Mouse (Mus musculus) midbrain, postnatal 0 days (tissue): ENCODE results near the gene Rara. TPM values are rescaled to one million over a fixed set of nuclear protein-coding genes. Genes with fewer than 3 reads are reported as not detected.

Experiments
- ATAC-seq: fragments of 200-750 bp; cut with Nextera tagmentation; 2 replicates; pipeline ENCODE4 v1.8.0; 2017; ENCODE audit warnings: moderate number of reproducible peaks, mild to moderate bottlenecking, moderate TSS enrichment, moderate library complexity; ENCODE audit not compliant: low FRiP score
- DNase-seq: peaks from one replicate; pipeline ENCODE4 v3.0.0-alpha.2; 2015; ENCODE audit warnings: low spot score
- H3K27ac ChIP-seq: fragments of 300-500 bp; sonication (generic); 2 replicates; pipeline ENCODE4 v1.5.1; 2014; ENCODE audit warnings: low read depth, mild to moderate bottlenecking, low read length, mixed read lengths
- H3K27me3 ChIP-seq: fragments of 300-500 bp; sonication (generic); 2 replicates; pipeline ENCODE4 v1.6.1; 2014; ENCODE audit warnings: low read length, control low read depth, mixed read lengths; ENCODE audit not compliant: insufficient read depth
- H3K36me3 ChIP-seq: fragments of 300-500 bp; sonication (generic); 2 replicates; pipeline ENCODE4 v1.6.1; 2014; ENCODE audit warnings: low read length, control low read depth, mixed read lengths; ENCODE audit not compliant: insufficient read depth
- H3K4me1 ChIP-seq: fragments of 300-500 bp; sonication (generic); 2 replicates; pipeline ENCODE4 v1.6.1; 2014; ENCODE audit warnings: mild to moderate bottlenecking, control low read depth, antibody characterized with exemption, low read length, mixed read lengths; ENCODE audit not compliant: insufficient read depth
- H3K4me2 ChIP-seq: fragments of 300-500 bp; sonication (generic); 2 replicates; pipeline ENCODE4 v1.6.1; 2014; ENCODE audit warnings: low read depth, mild to moderate bottlenecking, low read length, mixed read lengths; ENCODE audit not compliant: poor library complexity, severe bottlenecking
- H3K4me3 ChIP-seq: fragments of 300-500 bp; sonication (generic); 2 replicates; pipeline ENCODE4 v1.5.1; 2014; ENCODE audit warnings: low read depth, mild to moderate bottlenecking, low read length, moderate library complexity
- H3K9ac ChIP-seq: fragments of 300-500 bp; sonication (generic); replicated peaks from 2 replicates; pipeline ENCODE4 v1.6.1; 2014; ENCODE audit warnings: mild to moderate bottlenecking, low read length, moderate library complexity, mixed read lengths; ENCODE audit not compliant: poor library complexity, severe bottlenecking
- H3K9me3 ChIP-seq: fragments of 300-500 bp; sonication (generic); 2 replicates; pipeline ENCODE4 v1.6.1; 2016; ENCODE audit warnings: low read length, control low read depth
- CTCF ChIP-seq: IDR thresholded peaks from 2 replicates; pipeline ENCODE4 v1.5.1; 2016; ENCODE audit warnings: antibody characterized with exemption, mild to moderate bottlenecking
- WGBS: fragments of 180-500 bp; shearing (Covaris S2); extraction: QIAGEN DNeasy Blood & Tissue Kit; methylation state at CpG from one replicate; pipeline ENCODE4 v1.1.7; 2014; 5-methylcytosine and 5-hydroxymethylcytosine counted together
- polyA plus RNA-seq: library from polyadenylated mRNA; unstranded; fragments of >200 nt; fragmentation: Nextera tagmentation; extraction: Ambion mirVana; gene quantifications from 2 replicates; pipeline ENCODE4 v1.2.1, GENCODE M21; 2015
- total RNA-seq: library from RNA; depleted of rRNA; stranded (reverse); fragments of >200 nt; gene quantifications from 2 replicates; pipeline ENCODE4 v1.2.3, GENCODE M21; 2014

Rara gene
- total and polyA plus RNA-seq, 2 experiments from 2014 or later: 8.2 to 20.4 TPM

DNA sequence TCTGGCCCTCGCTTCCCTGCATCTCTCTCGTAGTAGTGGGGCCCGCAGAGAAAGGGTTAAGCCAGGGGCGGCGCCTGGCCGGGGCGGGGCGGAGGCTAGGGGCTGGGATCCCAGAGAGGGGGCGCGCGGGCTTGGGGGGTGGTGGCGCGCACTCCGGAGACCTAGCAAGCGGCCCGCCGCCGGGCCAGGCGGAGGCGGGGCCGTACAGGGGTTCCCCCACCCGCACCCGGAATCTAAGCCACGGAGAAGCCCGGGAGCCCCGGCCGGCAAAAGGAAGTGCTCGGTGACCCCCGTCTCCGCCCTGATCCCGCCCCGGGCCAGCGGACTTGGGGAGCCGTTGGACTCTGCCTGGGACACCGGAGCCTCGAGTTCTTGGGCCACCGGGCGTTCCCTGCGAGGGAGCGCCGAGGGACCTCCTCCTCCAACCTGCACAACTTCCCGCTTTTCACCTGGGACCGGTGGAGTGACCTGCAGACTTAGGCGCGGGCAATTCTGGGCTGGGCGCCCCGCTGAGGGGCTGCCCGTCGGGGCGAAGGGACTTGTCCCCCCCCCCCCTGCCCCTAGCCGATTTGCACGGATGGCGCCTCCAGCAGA lies 32.8 kb downstream of the Rara start:
- Histone ChIP-seq H3K4me2 (peak overlapping the region; percentile 99), H3K36me3 (no peaks in the 10 kb centered on the region), H3K27ac (no peak overlapping the region), H3K9me3 (no peaks in the 10 kb centered on the region), H3K27me3 (no peaks in the 10 kb centered on the region), H3K4me3 (peak overlapping the region; percentile 57), H3K4me1 (peaks cover 31% of the 10 kb centered on the region), H3K9ac (peak overlapping the region; percentile 65)
- under 1% methylated on average over 43 of the region's 53 CpGs for WGBS
- DNase-seq (no peak), ATAC-seq (no peak)
- TF ChIP-seq CTCF: no peak

GRCm38 (mm10) chr11:98961051-98961592 lies 33.5 kb downstream of the Rara start:
- Histone ChIP-seq H3K9me3 (no peaks in the 10 kb centered on the region), H3K4me1 (peaks cover 31% of the 10 kb centered on the region), H3K9ac (0 out of 2 replicates have a peak overlapping the region, but pooled peaks have one; percentile 24), H3K4me2 (peak overlapping the region; percentile 99), H3K4me3 (peak overlapping the region; percentile 57), H3K27ac (no peak overlapping the region), H3K36me3 (no peaks in the 10 kb centered on the region), H3K27me3 (no peaks in the 10 kb centered on the region)
- 23% methylated on average over 17 of the region's 18 CpGs for WGBS
- ATAC-seq (no peak), DNase-seq (no peak)
- TF ChIP-seq CTCF: no peak

DNA sequence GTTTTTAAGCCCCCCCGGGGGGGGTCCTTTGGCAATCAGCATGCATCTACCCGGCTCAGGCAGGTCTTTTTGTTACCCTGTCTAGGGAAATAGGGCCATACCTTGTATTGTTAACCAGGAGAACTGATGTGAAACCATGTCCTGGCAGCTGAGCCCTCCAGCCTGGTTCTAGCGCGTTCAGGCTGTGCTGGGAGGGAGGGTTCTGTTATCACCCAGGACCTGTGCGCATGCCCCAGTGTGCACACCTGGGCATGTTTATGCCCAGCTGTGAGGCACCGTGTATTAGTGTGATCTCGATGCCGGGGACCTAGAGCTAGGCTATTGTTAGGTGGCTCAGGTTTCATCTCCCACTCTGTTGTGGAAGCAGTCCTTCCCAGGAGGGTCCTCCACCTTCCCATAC lies 34.1 kb downstream of the Rara start:
- H3K4me2 ChIP-seq: peak overlapping the region; percentile 99
- WGBS: 19% methylated on average over 8 of the region's 8 CpGs
- no peaks in the 10 kb centered on the region for H3K9me3 ChIP-seq
- no peaks in the 10 kb centered on the region for H3K27me3 ChIP-seq
- peaks cover 31% of the 10 kb centered on the region for H3K4me1 ChIP-seq
- H3K9ac ChIP-seq: peak overlapping the region; percentile 24; the same call in 1 of the 2 replicates
- no peak overlapping the region for H3K27ac ChIP-seq
- ATAC-seq: no peak
- H3K4me3 ChIP-seq: peak overlapping the region; percentile 57; the same call in 1 of the 2 replicates
- H3K36me3 ChIP-seq: no peaks in the 10 kb centered on the region
- no peak for DNase-seq
- no peak for TF ChIP-seq CTCF

DNA sequence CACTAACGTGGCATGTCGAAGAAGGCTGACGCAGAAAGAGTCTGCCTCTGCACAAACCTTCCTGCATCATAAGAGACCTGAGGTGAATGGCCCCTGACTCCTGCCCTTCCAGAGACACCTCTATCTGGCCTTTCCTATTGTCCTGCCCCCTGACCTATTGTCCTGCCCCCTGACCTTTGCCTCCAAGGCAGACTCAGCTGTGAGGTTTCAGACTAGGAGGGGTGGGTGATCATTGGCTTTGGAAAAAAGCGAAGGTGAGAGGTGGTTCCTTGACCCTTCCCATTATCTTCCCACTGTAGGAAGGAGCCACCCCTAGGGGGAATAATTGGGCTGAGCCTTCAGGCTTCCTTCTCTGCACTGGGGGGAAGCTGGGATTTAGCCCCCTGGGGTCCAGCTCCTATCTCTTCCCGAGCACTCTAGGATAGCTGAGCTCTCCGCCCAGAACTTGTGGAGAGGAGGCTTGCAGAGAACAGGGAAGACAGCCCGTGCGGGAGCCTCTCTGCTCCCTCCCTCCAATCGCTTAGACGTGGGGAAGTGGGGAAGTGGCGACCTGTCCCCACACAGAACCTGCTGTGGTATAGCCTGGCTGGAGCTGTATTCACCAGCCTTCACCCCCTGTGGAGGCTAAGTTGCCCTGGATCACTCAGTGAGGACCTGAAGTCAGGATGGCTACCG lies 34.9 kb downstream of the Rara start:
- H3K36me3 ChIP-seq: no peaks in the 10 kb centered on the region
- DNase-seq: no peak
- ATAC-seq: no peak
- no peaks in the 10 kb centered on the region for H3K9me3 ChIP-seq
- H3K4me3 ChIP-seq: no peak overlapping the region; the same call in 1 of the 2 replicates
- H3K27me3 ChIP-seq: no peaks in the 10 kb centered on the region
- peaks cover 34% of the 10 kb centered on the region for H3K4me1 ChIP-seq
- WGBS: 26% methylated on average over 12 of the region's 12 CpGs
- H3K9ac ChIP-seq: no peak overlapping the region
- H3K4me2 ChIP-seq: peak overlapping the region; percentile 69
- TF ChIP-seq CTCF: peak; percentile 23
- H3K27ac ChIP-seq: no peak overlapping the region

DNA sequence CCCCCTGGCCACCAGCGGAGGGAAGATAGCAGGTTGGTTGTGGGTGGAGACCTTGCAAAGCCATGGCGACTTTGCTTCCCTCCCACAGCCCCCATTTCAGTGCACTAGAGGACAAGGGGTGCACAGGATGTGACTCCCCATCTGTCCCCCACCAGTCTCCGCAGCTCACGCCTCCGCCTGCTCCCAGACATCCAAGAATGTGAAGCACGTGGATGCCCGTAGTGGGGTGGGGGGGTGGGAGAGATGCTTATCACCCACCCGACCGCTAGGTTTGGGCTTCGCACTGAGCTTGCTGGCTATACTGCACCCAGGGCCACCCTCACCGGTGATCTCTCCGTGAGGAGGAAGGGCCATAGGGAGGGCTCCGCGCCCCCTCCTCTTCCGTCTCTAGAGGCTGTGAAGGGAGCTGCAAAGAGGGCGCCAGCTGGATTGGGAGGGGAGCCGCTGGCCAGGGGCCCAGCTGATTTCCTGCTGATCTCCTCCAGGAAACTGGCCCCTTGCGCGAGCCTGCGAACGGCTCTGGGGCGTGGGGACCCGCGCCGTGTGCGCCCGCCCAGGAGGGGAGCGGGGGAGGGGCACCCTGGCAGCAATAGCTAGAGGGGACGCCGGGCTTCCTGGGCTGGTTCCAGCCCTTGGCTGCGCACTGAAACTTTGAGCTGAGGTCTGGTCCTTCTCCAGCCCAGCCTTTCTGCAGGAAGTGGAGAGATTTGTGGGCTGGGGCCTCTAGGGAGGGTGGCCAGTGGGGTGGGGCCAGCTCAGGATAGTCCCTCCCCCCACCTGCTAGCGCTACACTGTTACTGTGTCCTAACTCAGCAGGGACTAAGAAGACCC lies 35.8 kb downstream of the Rara start:
- Histone ChIP-seq H3K4me3 (peak overlapping the region; percentile 35), H3K4me2 (peak overlapping the region; percentile 69), H3K27me3 (no peaks in the 10 kb centered on the region), H3K4me1 (peaks cover 35% of the 10 kb centered on the region), H3K36me3 (no peaks in the 10 kb centered on the region), H3K9ac (peak overlapping the region; percentile 50), H3K27ac (no peak overlapping the region; the same call in 1 of the 2 replicates), H3K9me3 (no peaks in the 10 kb centered on the region)
- no peak for TF ChIP-seq CTCF
- ATAC-seq: 0 out of 2 replicates have a peak, but pooled peaks have one; percentile 21
- peak; percentile 76 for DNase-seq
- WGBS: 2% methylated on average over 32 of the region's 32 CpGs
